Comparison of ENCODE assay signal across 7 mouse cellular contexts in genomic region chr4:150239951-150240368, GRCm38 (mm10). TPM values are rescaled to one million over a fixed set of nuclear protein-coding genes. Genes with fewer than 3 reads are reported as not detected.
DNase-seq lines count a peak whose midpoint lies in the region; ATAC-seq lines count a peak whose summit lies in the region.

No protein-coding gene starts in this region.

- H3K4me2 ChIP-seq in intestine, embryonic 14.5 days (ENCODE audit: low read length), result peak overlapping the region; percentile 77

- no peak overlapping the region for H3K9ac ChIP-seq in intestine, embryonic 14.5 days (ENCODE audit: low read length)

- H3K36me3 ChIP-seq in intestine, embryonic 14.5 days (ENCODE audit: control insufficient read depth, insufficient read depth, low read length), result peaks cover 54% of the 10 kb centered on the region

- H3K27me3 ChIP-seq in intestine, embryonic 14.5 days (replicated peaks; ENCODE audit: control insufficient read depth, insufficient read depth, low read length), result no peaks in the 10 kb centered on the region

- H3K9me3 ChIP-seq in intestine, embryonic 14.5 days (ENCODE audit: control insufficient read depth, low read length), result no peaks in the 10 kb centered on the region

- intact Hi-C loops in gastrocnemius, postnatal 14 days (cut with DNase I; ENCODE audit: low total_unique reads), result no loop called here
- intact Hi-C loops in left cerebral cortex, postnatal 25 days (cut with DNase I), result no loop called here

- peak; percentile 78 to 95 for DNase-seq in adrenal gland, adult (ENCODE audit: inconsistent age in 2 of 2, low spot score in 1 of 2)
- peak; percentile 44 for DNase-seq in gastrocnemius, postnatal 14 days
- DNase-seq in intestine, embryonic 14.5 days (ENCODE audit: low spot score), result peak; percentile 83
- DNase-seq in left cerebral cortex, postnatal 25 days (ENCODE audit: low spot score in 2 of 2), result peak; percentile 84 to 88
- DNase-seq in right cerebral cortex, postnatal 4 days, result peak; percentile 58

- H3K27ac ChIP-seq in intestine, embryonic 14.5 days (ENCODE audit: low read depth), result 0 out of 2 replicates have a peak overlapping the region, but pooled peaks have one; percentile 30

- H3K4me3 ChIP-seq in intestine, embryonic 14.5 days (ENCODE audit: low read depth, low read length), result 0 out of 2 replicates have a peak overlapping the region, but pooled peaks have one; percentile 97

- peaks cover 29% of the 10 kb centered on the region for H3K4me1 ChIP-seq in intestine, embryonic 14.5 days (replicated peaks; ENCODE audit: control insufficient read depth, insufficient read depth, low read length)

- WGBS in intestine, embryonic 14.5 days, result 11% methylated on average over 6 of the region's 6 CpGs

- peak; percentile 53 for ATAC-seq in common myeloid progenitor, adult 5-6 weeks (replicated peaks; ENCODE audit: low read depth, poor library complexity, severe bottlenecking)
- peak; percentile 30 for ATAC-seq in intestine, embryonic 14.5 days (replicated peaks; ENCODE audit: low FRiP score, low TSS enrichment, low read depth)
- ATAC-seq in megakaryocyte-erythroid progenitor cell, adult 5-6 weeks (replicated peaks; ENCODE audit: low FRiP score, low TSS enrichment, poor library complexity, severe bottlenecking), result peak; percentile 74

RNA-seq across cellular contexts. Expression of gene Eno1, which starts 3.4 kb away (rescaled TPM):
- total RNA-seq in common myeloid progenitor, adult 5-6 weeks (2017), result 176 and 200 TPM in 2 replicates
- 100 to 1,000 TPM; 371 to 430 TPM for total RNA-seq in gastrocnemius, postnatal 14 days (2021)
- 1,930 and 1,939 TPM in 2 replicates for polyA plus RNA-seq in intestine, embryonic 14.5 days (2014; fragmentation: Nextera tagmentation; extraction: Ambion mirVana)
- total RNA-seq in left cerebral cortex, postnatal 25 days (2021), result 100 to 1,000 TPM; 424 to 432 TPM
- 203 and 216 TPM in 2 replicates for total RNA-seq in megakaryocyte-erythroid progenitor cell, adult 5-6 weeks (2014; fragmentation: Nextera tagmentation)
- 136 and 155 TPM in 2 replicates for total RNA-seq in megakaryocyte-erythroid progenitor cell, adult 5-6 weeks (2017)

RNA-seq across cellular contexts. Expression of gene Car6, which starts 38.8 kb away (rescaled TPM):
- not detected in 2 replicates for total RNA-seq in common myeloid progenitor, adult 5-6 weeks (2017)
- under 1 TPM in 1 of 2 experiments, not detected in 1; 0.29 TPM for total RNA-seq in gastrocnemius, postnatal 14 days (2021)
- polyA plus RNA-seq in intestine, embryonic 14.5 days (2014; fragmentation: Nextera tagmentation; extraction: Ambion mirVana), result not detected in 2 replicates
- not detected for total RNA-seq in left cerebral cortex, postnatal 25 days (2021)
- not detected in 2 replicates for total RNA-seq in megakaryocyte-erythroid progenitor cell, adult 5-6 weeks (2014; fragmentation: Nextera tagmentation)
- total RNA-seq in megakaryocyte-erythroid progenitor cell, adult 5-6 weeks (2017), result not detected in 2 replicates

RNA-seq across cellular contexts. Expression of gene Rere, which starts 41.5 kb away (rescaled TPM):
- total RNA-seq in common myeloid progenitor, adult 5-6 weeks (2017), result 21.2 and 45.1 TPM in 2 replicates
- 10 to 100 TPM; 44.4 to 52.1 TPM for total RNA-seq in gastrocnemius, postnatal 14 days (2021)
- 38.0 and 38.1 TPM in 2 replicates for polyA plus RNA-seq in intestine, embryonic 14.5 days (2014; fragmentation: Nextera tagmentation; extraction: Ambion mirVana)
- total RNA-seq in left cerebral cortex, postnatal 25 days (2021), result 100 to 1,000 TPM in 1 of 2 experiments, 10 to 100 TPM in 1; 84.7 to 103 TPM
- total RNA-seq in megakaryocyte-erythroid progenitor cell, adult 5-6 weeks (2014; fragmentation: Nextera tagmentation), result 36.1 and 47.6 TPM in 2 replicates
- total RNA-seq in megakaryocyte-erythroid progenitor cell, adult 5-6 weeks (2017), result 7.7 and 17.1 TPM in 2 replicates

Comparison
In these comparisons a context has a peak if more than half of its experiments do, and no peak if none do; other contexts are left out.
1. Peak in every context shown above with its lines: DNase-seq, ATAC-seq, H3K4me3 ChIP-seq and H3K27ac ChIP-seq.